Mouse (Mus musculus) CH12F3 (cell line): ENCODE measurements around the gene Tapt1.
"Not testable (repeated sequence)": the region's sequence is repeated elsewhere in the genome, so short reads cannot be mapped to it uniquely, and the experiment has no call there.

Source experiments
- in situ Hi-C: fragments of 300-500 bp; cut with MboI; formaldehyde crosslinking; loops from 2 replicates; pipeline ENCODE4 v1.14.3; 2020; ENCODE audit warnings: low sequenced_read_pairs

The Tapt1 gene

DNA sequence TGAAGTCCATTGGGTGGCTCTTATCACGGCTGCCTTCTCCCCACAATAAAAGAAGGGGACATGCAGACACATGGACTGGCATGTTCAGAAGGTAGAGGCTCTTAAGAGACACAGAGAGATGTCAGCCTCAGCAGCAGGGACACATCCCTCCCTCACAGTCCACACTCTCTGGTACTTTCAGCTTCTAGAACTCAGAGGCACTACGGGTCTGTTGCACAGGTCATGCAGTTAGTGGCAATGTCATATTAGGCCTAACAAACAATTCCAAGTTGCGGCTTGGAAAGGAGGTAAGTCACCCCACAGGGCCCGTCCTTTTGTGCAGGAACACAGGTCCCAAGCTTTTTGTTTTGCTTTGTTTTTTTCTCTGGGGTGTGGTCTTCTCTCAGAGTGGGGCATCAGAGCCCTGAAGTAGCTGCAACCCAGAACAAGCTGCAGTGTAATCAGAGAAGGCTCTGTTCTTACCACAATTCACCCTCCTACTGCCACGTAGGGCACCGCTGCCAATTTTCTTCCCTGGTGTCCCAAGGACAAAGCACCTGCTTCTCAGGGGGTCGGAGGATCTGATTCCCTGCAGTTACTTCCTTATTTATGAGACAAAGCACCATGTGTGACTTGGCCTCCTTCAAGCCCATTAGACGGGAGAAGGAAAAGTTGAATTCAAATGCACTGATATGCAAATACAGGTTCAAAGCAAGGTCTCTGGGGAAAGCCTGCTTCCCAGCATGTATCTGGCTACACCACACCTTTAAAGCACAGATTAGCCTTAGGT lies 82.8 kb downstream of the Tapt1 start:
- in situ Hi-C loops, result no loop called here

DNA sequence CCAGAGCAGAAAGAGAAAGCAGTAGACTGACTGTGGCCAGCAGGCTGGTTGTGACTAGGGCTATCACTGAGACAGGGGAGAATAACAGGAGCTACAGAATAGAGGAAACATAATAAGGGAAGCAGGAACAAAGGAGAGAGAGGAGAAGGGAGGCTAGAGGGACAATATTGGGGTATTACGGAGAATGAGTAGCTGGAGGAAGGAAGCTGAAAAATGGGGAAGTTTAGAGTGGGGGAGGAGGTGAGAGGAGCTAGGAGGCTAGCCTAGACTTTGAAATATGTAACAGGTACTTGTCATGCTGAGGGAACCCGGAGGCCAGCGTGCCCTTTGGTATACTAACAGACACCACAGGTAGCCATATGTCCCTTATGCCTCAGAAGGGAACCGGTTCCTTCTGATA lies 98.9 kb downstream of the Tapt1 start:
- in situ Hi-C loops, result no loop called here

DNA sequence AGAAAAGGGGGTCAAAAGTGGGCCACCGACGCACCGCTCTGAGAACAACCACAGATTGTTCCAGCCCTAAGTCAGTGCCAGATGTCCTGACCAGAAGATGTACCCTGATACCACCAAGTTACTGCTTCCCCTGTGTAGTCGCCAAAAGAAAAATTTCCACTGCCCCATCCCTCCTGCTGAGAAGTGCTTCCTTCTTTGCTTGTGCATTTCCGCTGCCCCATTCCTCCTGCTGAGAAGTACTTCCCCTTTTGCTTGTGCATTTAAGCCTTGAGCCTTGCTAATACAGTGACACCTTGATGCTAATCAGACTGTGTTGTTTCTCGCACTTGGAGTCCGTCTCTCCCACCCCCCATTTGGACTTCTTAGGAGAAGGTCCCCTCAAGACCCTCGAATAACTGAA lies 99.9 kb downstream of the Tapt1 start:
- in situ Hi-C loops, result not testable (repeated sequence)
